Mouse (Mus musculus) layer of hippocampus, adult 11-12 months (tissue): ENCODE measurements around the gene Hyal1.
"Not testable (repeated sequence)": the region's sequence is repeated elsewhere in the genome, so short reads cannot be mapped to it uniquely, and the experiment has no call there.

Experiments
- DNase-seq: peaks from one replicate; pipeline ENCODE4 v3.0.0; 2022; ENCODE audit warnings: low spot score

Gene Hyal1

GRCm38 (mm10) chr9:107571534-107572326 is 5.0 kb upstream of the Hyal1 start:
- no peak for DNase-seq

- no peak for DNase-seq
Observed at GRCm38 (mm10) chr9:107572327-107572662, 4.4 kb upstream of the Hyal1 start.

- not testable (repeated sequence) for DNase-seq
Observed at GRCm38 (mm10) chr9:107573774-107574173, 3.0 kb upstream of the Hyal1 start.

- no peak for DNase-seq
Observed at GRCm38 (mm10) chr9:107575579-107576356, 959 bp upstream of the Hyal1 start.

- DNase-seq, result no peak
Observed at GRCm38 (mm10) chr9:107577871-107578270, 1.1 kb downstream of the Hyal1 start.

GRCm38 (mm10) chr9:107578587-107578986 is 1.9 kb downstream of the Hyal1 start, which contains the start of gene Naa80:
Gene Naa80 (plus strand): TSS chr9:107578887.
- no peak for DNase-seq

- no peak for DNase-seq
Observed at GRCm38 (mm10) chr9:107579023-107579900, 2.5 kb downstream of the Hyal1 start.

- DNase-seq, result peak; percentile 91
Observed at GRCm38 (mm10) chr9:107580501-107581317, 4.0 kb downstream of the Hyal1 start, which contains the start of gene Hyal3. Gene Hyal3 (plus strand): TSS chr9:107580818.

- DNase-seq, result no peak
Observed at GRCm38 (mm10) chr9:107581584-107581983, 4.9 kb downstream of the Hyal1 start.

- DNase-seq, result no peak
Observed at GRCm38 (mm10) chr9:107582509-107583062, 5.9 kb downstream of the Hyal1 start.

- no peak for DNase-seq
Observed at GRCm38 (mm10) chr9:107583174-107583573, 6.4 kb downstream of the Hyal1 start.

GRCm38 (mm10) chr9:107586504-107586903 is 9.8 kb downstream of the Hyal1 start:
- no peak for DNase-seq

- DNase-seq, result peak; percentile 98
Observed at GRCm38 (mm10) chr9:107586974-107587832, 10.5 kb downstream of the Hyal1 start, which contains the start of gene Ifrd2. Gene Ifrd2 (plus strand): TSS chr9:107587642.

- DNase-seq, result peak; percentile 57
Observed at GRCm38 (mm10) chr9:107587833-107588639, 11.3 kb downstream of the Hyal1 start.

- DNase-seq, result no peak
Observed at GRCm38 (mm10) chr9:107590058-107590772, 13.5 kb downstream of the Hyal1 start.

GRCm38 (mm10) chr9:107590773-107591060 is 14.0 kb downstream of the Hyal1 start:
- DNase-seq, result no peak

GRCm38 (mm10) chr9:107593101-107593976 is 16.6 kb downstream of the Hyal1 start:
- no peak for DNase-seq
